In genomic region chr13:13783894-13784419, GRCm38 (mm10) we compare ENCODE assay signal across 8 mouse cellular contexts. TPM values are rescaled to one million over a fixed set of nuclear protein-coding genes. Genes with fewer than 3 reads are reported as not detected.
A peak's percentile ranks its signal among the peaks of the same experiment; 100 is the strongest.
DNase-seq lines count a peak whose midpoint lies in the region; ATAC-seq lines count a peak whose summit lies in the region.

Gene Gng4, plus strand, starts transcription at chr13:13784059.

- H3K9ac ChIP-seq in kidney, embryonic 16.5 days (replicated peaks; ENCODE audit: low read length) = peak within 1 kb of the TSS; percentile 35; the same call in 1 of the 2 replicates
- H3K9ac ChIP-seq in midbrain, embryonic 15.5 days = peak within 1 kb of the TSS; percentile 68
- H3K9ac ChIP-seq in stomach, embryonic 16.5 days (ENCODE audit: low read length) = peak within 1 kb of the TSS; percentile 60

- peak within 1 kb of the TSS; percentile 69 for H3K4me3 ChIP-seq in embryonic facial prominence, embryonic 10.5 days
- peak within 1 kb of the TSS; percentile 59 for H3K4me3 ChIP-seq in kidney, embryonic 16.5 days (ENCODE audit: low read length)
- H3K4me3 ChIP-seq in midbrain, embryonic 15.5 days = peak within 1 kb of the TSS; percentile 78
- peak within 1 kb of the TSS; percentile 62 for H3K4me3 ChIP-seq in stomach, embryonic 16.5 days (replicated peaks; ENCODE audit: low read length)

- peak; percentile 58 for ATAC-seq in kidney, embryonic 16.5 days (ENCODE audit: low FRiP score, low TSS enrichment)
- ATAC-seq in midbrain, embryonic 15.5 days (replicated peaks) = peak; percentile 90
- ATAC-seq in stomach, embryonic 16.5 days (ENCODE audit: insufficient read depth, low FRiP score) = peak; percentile 49

- H3K9me3 ChIP-seq in embryonic facial prominence, embryonic 10.5 days = no peaks in the 10 kb centered on the region
- H3K9me3 ChIP-seq in kidney, embryonic 16.5 days (ENCODE audit: low read length) = no peaks in the 10 kb centered on the region
- no peaks in the 10 kb centered on the region for H3K9me3 ChIP-seq in midbrain, embryonic 15.5 days
- no peaks in the 10 kb centered on the region for H3K9me3 ChIP-seq in stomach, embryonic 16.5 days (replicated peaks; ENCODE audit: control insufficient read depth, low read length)

- DNase-seq in layer of hippocampus, adult 11-12 months (ENCODE audit: low spot score) = peak; percentile 62
- no peak for DNase-seq in layer of hippocampus, adult 9-10 months (ENCODE audit: low spot score)
- DNase-seq in embryonic facial prominence, embryonic 10.5 days (ENCODE audit: low spot score) = peak; percentile 70
- peak; percentile 8 for DNase-seq in heart, adult 8-10 months (ENCODE audit: low spot score)
- DNase-seq in liver = peak; percentile 33

- no peaks in the 10 kb centered on the region for H3K36me3 ChIP-seq in embryonic facial prominence, embryonic 10.5 days (replicated peaks)
- H3K36me3 ChIP-seq in kidney, embryonic 16.5 days (ENCODE audit: insufficient read depth, low read length) = no peaks in the 10 kb centered on the region
- H3K36me3 ChIP-seq in midbrain, embryonic 15.5 days (replicated peaks) = no peaks in the 10 kb centered on the region
- no peaks in the 10 kb centered on the region for H3K36me3 ChIP-seq in stomach, embryonic 16.5 days (ENCODE audit: control insufficient read depth, insufficient read depth, low read length)

- under 1% methylated on average over 43 of the region's 43 CpGs for WGBS in embryonic facial prominence, embryonic 10.5 days
- under 1% methylated on average over 35 of the region's 43 CpGs for WGBS in kidney, embryonic 16.5 days
- under 1% methylated on average over 43 of the region's 43 CpGs for WGBS in midbrain, embryonic 15.5 days
- WGBS in stomach, embryonic 16.5 days = under 1% methylated on average over 43 of the region's 43 CpGs

- H3K27ac ChIP-seq in embryonic facial prominence, embryonic 10.5 days (replicated peaks) = no peak within 1 kb of the TSS; the same call in 1 of the 2 replicates
- no peak within 1 kb of the TSS for H3K27ac ChIP-seq in kidney, embryonic 16.5 days (ENCODE audit: low read length)
- peak within 1 kb of the TSS; percentile 65 for H3K27ac ChIP-seq in midbrain, embryonic 15.5 days
- no peak within 1 kb of the TSS for H3K27ac ChIP-seq in stomach, embryonic 16.5 days (ENCODE audit: low read length)

- H3K27me3 ChIP-seq in embryonic facial prominence, embryonic 10.5 days (replicated peaks; ENCODE audit: low read depth, poor library complexity, severe bottlenecking) = peaks cover 59% of the 10 kb centered on the region
- peaks cover 38% of the 10 kb centered on the region for H3K27me3 ChIP-seq in kidney, embryonic 16.5 days (ENCODE audit: insufficient read depth, low read length)
- 0 out of 2 replicates have a peak, but pooled peaks cover 5% of the 10 kb centered on the region for H3K27me3 ChIP-seq in midbrain, embryonic 15.5 days (replicated peaks)
- peaks cover 28% of the 10 kb centered on the region for H3K27me3 ChIP-seq in stomach, embryonic 16.5 days (ENCODE audit: control insufficient read depth, insufficient read depth, low read length)

- H3K4me1 ChIP-seq in embryonic facial prominence, embryonic 10.5 days = peaks cover 19% of the 10 kb centered on the region
- H3K4me1 ChIP-seq in kidney, embryonic 16.5 days (ENCODE audit: insufficient read depth, low read length) = peaks cover 17% of the 10 kb centered on the region
- peaks cover 26% of the 10 kb centered on the region for H3K4me1 ChIP-seq in midbrain, embryonic 15.5 days
- H3K4me1 ChIP-seq in stomach, embryonic 16.5 days (ENCODE audit: control insufficient read depth, insufficient read depth, low read length) = peaks cover 10% of the 10 kb centered on the region

- H3K4me2 ChIP-seq in kidney, embryonic 16.5 days (replicated peaks; ENCODE audit: low read depth, low read length) = peak within 1 kb of the TSS; percentile 96
- peak within 1 kb of the TSS; percentile 88 for H3K4me2 ChIP-seq in midbrain, embryonic 15.5 days
- H3K4me2 ChIP-seq in stomach, embryonic 16.5 days (ENCODE audit: low read depth, low read length) = peak within 1 kb of the TSS; percentile 99

RNA-seq across cellular contexts. Expression of gene Gng4, which starts in this region (rescaled TPM):
- 0.42 and 0.74 TPM in 2 replicates for polyA plus RNA-seq in embryonic facial prominence, embryonic 10.5 days (2016; fragmentation: Nextera tagmentation; extraction: Ambion mirVana)
- total RNA-seq in heart, adult 8-10 months (2022) = under 1 TPM; 0.22 to 0.41 (median 0.31) TPM
- polyA plus RNA-seq in kidney, embryonic 16.5 days (2015; fragmentation: Nextera tagmentation; extraction: Ambion mirVana) = 0.51 and 0.70 TPM in 2 replicates
- polyA plus RNA-seq in midbrain, embryonic 15.5 days (2015; fragmentation: Nextera tagmentation; extraction: Ambion mirVana) = 62.3 and 65.1 TPM in 2 replicates
- 2.7 and 3.1 TPM in 2 replicates for polyA plus RNA-seq in stomach, embryonic 16.5 days (2015; fragmentation: Nextera tagmentation; extraction: Ambion mirVana)

Comparison
In these comparisons a context has a peak if more than half of its experiments do, and no peak if none do; other contexts are left out.
1. RNA of gene Gng4 (polyA plus RNA-seq): 62.3 to 65.1 TPM in midbrain, embryonic 15.5 days; 2.7 to 3.1 TPM in stomach, embryonic 16.5 days, 0.51 to 0.70 TPM in kidney, embryonic 16.5 days and 0.42 to 0.74 TPM in embryonic facial prominence, embryonic 10.5 days; every median in the first group is over 10 times any median in the second.
2. Peak in DNase-seq and H3K4me3 ChIP-seq in embryonic facial prominence, embryonic 10.5 days; RNA of the gene not detected or under 1 TPM.
3. Peak in DNase-seq in heart, adult 8-10 months; RNA of the gene not detected or under 1 TPM.
4. Peak in ATAC-seq, H3K4me3 ChIP-seq, H3K9ac ChIP-seq and H3K4me2 ChIP-seq in kidney, embryonic 16.5 days; RNA of the gene not detected or under 1 TPM.
5. Peak in every context shown above with its lines, with median percentiles within 50 percentile points of each other: H3K4me3 ChIP-seq, ATAC-seq, H3K4me2 ChIP-seq and H3K9ac ChIP-seq.